Mouse (Mus musculus): ENCODE measurements around the gene Oprm1. TPM values are rescaled to one million over a fixed set of nuclear protein-coding genes. Genes with fewer than 3 reads are reported as not detected.
"Not testable (repeated sequence)": the region's sequence is repeated elsewhere in the genome, so short reads cannot be mapped to it uniquely, and the experiment has no call there.

Gene Oprm1
- total RNA-seq, 1 experiment from 2014 or later, result 0.67 TPM

DNA sequence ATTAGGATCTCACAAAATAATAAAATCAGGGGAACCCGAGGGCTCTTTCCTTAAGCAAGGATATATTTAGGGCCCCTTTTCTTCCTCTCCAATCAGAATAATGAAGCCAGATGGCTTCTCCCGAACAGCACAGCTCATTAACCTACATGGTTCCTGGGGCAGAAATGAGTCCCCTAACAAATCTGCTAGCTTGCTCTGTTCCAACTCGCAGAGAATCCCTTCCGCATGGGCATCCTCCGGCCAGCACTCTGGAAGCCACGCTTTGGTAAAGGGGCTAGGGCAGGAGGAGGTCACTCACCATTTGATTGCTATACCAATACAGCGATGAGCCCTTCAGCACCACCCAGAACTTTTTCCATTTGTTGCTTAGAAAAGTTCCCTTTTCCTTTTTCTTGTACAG lies 220.9 kb downstream of the Oprm1 start:
- no peak for DNase-seq

GRCm38 (mm10) chr10:6979789-6980188 lies 221.5 kb downstream of the Oprm1 start:
- DNase-seq, result no peak

DNA sequence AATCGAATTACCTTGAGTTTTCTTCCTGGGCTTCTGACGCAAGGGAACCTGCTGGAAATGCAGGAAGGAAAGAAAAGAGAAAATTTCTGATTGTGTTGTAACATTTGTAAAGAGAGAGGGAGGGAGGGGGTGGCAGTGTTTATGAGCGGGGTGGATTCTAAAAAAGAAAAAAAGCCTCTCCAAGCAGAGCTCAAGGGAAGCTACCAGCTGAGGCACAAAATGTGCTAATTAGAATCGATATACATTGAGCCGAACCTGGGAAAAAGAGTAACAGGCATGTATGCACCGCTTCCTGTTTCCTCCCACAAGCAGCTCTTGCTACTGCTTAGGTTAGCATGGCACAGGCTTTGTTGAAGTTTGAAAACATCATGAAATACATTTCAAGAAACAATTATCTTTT lies 221.9 kb downstream of the Oprm1 start:
- DNase-seq, result no peak

- no peak for DNase-seq
Observed at GRCm38 (mm10) chr10:6982751-6983151, 224.4 kb downstream of the Oprm1 start.

DNA sequence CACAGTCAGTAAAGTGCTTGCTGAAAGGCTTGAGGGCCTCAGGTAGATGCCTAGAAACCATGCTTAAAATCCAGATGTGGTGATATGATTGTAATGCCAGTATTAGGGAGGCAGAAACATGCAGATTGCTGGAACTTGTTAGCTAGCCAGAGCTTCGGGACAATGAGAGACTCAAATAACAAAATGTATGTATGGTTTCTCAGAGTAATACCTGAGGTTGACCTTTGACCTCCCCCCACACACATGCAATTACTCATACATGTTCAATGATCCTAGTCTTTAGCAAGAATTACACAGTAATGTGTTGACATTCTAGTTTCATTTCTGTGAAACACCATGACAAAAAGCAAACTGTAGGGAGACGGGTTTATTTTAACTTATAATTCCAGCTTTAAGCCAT lies 225.1 kb downstream of the Oprm1 start:
- DNase-seq, result no peak

- DNase-seq, result no peak
Observed at GRCm38 (mm10) chr10:6986246-6986645, 227.9 kb downstream of the Oprm1 start.

GRCm38 (mm10) chr10:6987399-6988098 lies 229.2 kb downstream of the Oprm1 start:
- no peak for DNase-seq

DNA sequence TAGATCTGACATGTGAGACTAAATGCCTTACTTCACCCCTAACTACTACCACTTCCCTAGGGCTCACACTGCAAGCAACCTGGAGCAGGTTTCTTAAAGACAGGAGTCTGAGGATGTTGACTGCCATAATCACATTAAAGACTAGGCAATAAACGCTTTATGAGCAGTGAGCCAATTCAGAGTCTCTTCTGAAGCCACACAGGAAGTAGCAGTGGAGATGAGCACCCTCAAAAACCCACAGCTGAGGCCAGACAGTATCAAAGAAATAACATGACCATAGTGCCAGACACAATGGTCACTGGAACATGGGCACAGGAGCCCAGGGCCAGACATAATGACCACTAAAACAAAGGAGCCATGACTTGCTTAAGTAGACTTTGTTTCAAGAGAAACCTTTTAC lies 230.2 kb downstream of the Oprm1 start:
- DNase-seq, result no peak

DNA sequence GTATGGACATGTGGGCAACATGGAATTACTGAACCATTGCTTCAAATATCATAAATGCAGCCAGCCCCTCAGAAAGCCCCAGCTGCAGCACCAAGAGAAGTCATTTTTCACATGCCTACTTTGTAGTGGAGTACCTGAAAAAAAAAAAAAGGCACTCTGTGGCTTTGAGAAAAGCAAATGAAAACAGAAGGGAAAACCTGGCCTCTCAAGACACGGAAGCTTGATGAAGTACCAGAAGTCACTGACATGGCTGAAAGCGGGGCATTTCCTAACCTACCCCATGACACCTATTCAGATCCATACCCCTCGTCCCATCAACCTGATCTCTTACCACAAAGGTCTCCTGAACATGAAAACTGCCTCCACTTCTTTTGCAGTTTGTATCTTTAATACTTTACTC lies 238.6 kb downstream of the Oprm1 start:
- DNase-seq, result no peak

GRCm38 (mm10) chr10:6998576-6999250 lies 240.4 kb downstream of the Oprm1 start:
- no peak for DNase-seq

GRCm38 (mm10) chr10:6999355-6999754 lies 241.0 kb downstream of the Oprm1 start:
- DNase-seq, result no peak

DNA sequence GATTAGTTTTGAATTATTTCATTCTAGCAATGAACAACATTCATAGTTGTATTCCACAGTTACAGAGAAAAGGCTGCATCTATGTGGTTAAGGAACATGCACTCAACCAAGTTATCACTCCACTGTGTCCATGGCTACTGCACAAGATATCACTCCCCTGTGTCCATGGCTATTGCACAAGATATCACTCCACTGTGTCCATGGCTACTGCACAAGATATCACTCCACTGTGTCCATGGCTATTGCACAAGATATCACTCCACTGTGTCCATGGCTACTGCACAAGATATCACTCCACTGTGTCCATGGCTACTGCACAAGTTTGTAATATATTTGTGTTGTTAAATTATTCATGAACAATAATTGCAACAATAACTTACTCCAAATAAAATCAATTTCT lies 245.6 kb downstream of the Oprm1 start:
- not testable (repeated sequence) for DNase-seq

- no peak for DNase-seq
Observed at GRCm38 (mm10) chr10:7004980-7005538, 246.8 kb downstream of the Oprm1 start.

- DNase-seq, result no peak
Observed at GRCm38 (mm10) chr10:7010543-7010942, 252.2 kb downstream of the Oprm1 start.

GRCm38 (mm10) chr10:7015199-7015598 lies 256.9 kb downstream of the Oprm1 start:
- no peak for DNase-seq

GRCm38 (mm10) chr10:7019781-7020386 lies 261.6 kb downstream of the Oprm1 start:
- no peak for DNase-seq

GRCm38 (mm10) chr10:7020551-7020950 lies 262.2 kb downstream of the Oprm1 start:
- no peak for DNase-seq

DNA sequence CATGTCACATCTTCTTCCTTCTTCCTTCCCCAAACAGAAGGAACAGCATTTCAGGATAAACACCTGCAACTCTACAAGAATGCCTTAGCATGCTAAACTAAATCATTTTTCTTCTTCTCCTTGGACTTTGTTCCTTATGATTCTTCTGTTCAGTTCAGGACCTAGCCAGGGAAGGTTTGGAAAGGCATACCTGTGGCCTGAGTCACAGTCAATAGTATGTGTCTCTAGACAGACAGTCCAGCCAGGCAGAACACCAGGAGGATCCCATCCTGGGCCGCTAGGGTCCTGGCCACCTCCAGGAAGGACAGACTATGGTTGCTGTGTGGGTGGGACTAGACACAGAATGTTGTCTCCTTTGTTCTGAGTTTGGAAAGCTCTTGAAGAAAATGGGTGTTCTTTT lies 266.7 kb downstream of the Oprm1 start:
- DNase-seq, result no peak

GRCm38 (mm10) chr10:7033459-7033858 lies 275.2 kb downstream of the Oprm1 start:
- no peak for DNase-seq

GRCm38 (mm10) chr10:7035547-7035946 lies 277.2 kb downstream of the Oprm1 start:
- no peak for DNase-seq

GRCm38 (mm10) chr10:7037194-7037593 lies 278.9 kb downstream of the Oprm1 start:
- no peak for DNase-seq

DNA sequence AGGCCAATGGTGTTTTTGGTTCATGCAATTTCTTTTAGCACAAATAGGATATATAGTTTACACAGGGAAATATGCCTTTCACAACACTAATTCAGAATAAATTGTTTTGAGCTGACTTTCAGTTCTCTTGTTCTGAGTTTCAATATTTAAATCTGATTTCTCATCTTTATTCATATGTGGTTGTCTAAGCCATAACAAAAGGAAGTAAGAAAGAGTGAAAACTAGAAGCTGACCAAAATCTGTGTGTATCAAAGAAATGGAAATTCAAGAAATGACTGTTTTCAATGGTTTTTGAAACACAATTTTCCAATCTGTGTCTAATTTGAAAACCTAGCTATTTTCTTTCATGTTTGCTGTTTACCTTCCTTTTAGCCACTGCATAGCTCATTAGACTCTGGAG lies 282.7 kb downstream of the Oprm1 start:
- DNase-seq, result no peak

DNA sequence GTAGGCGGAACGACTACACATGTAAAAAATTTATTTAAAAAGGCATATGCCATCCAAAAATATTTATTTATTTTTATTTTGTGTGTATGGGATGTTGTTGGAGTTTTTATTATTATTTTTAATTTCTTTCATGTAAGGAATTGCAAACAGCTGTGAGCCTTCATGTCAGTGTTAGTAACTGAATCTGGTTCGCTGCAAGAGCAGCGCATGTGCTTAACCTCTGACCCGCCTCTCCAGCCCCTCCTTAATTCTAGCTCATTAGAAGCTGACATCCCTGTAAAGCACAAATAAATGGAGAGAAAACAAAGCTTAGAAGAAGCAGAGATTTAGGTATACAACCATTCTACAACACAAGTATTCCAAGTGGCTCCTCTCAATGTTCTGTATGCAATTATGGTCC lies 285.6 kb downstream of the Oprm1 start:
- no peak for DNase-seq

Measured in adrenal gland, postnatal 25 days (tissue).